Mouse (Mus musculus): ENCODE results near the gene Vmn2r93. TPM values are rescaled to one million over a fixed set of nuclear protein-coding genes. Genes with fewer than 3 reads are reported as not detected.

The Vmn2r93 gene
- polyA plus RNA-seq (2014; fragmentation: Nextera tagmentation; extraction: Ambion mirVana): not detected in 2 replicates

DNA sequence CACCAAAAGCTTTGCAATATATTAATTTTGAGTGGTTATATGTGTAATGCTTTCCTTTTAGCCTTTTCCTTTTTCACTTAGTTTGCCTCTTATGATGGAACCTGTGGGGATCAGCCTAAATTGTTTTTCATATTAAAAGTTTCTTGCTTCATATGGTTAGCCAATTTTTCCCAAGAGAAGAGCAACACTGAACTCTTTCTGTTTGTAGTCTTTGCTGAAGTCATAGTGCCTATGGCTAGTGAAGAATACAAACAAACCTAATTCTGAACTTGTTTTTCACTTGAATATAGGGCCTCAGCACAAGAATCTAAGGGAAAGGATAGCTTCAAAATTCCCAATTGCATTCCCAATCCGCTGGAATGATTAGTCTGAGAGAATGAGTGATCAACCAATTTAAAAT, at the start of gene Vmn2r93:
Gene Vmn2r93, plus strand, starts transcription at position 301 of the 400 bp plus-strand sequence.
- Histone ChIP-seq H3K4me3 (ENCODE audit: low read depth, low read length) (no peak within 1 kb of the TSS), H3K36me3 (ENCODE audit: control insufficient read depth, insufficient read depth, low read length) (no peaks in the 10 kb centered on the region), H3K9ac (replicated peaks; ENCODE audit: low read depth, low read length) (no peak within 1 kb of the TSS), H3K9me3 (ENCODE audit: control insufficient read depth, low read depth, low read length) (no peaks in the 10 kb centered on the region), H3K4me2 (replicated peaks; ENCODE audit: low read depth, low read length) (no peak within 1 kb of the TSS), H3K4me1 (ENCODE audit: control insufficient read depth, insufficient read depth, low read length) (no peaks in the 10 kb centered on the region), H3K27ac (ENCODE audit: low read length) (no peak within 1 kb of the TSS), H3K27me3 (ENCODE audit: control insufficient read depth, insufficient read depth, low read length) (no peaks in the 10 kb centered on the region)
- WGBS: 30% methylated on average over 1 of the region's 1 CpGs
- no peak for ATAC-seq (ENCODE audit: insufficient number of reproducible peaks, insufficient read depth, low FRiP score, low read depth)

DNA sequence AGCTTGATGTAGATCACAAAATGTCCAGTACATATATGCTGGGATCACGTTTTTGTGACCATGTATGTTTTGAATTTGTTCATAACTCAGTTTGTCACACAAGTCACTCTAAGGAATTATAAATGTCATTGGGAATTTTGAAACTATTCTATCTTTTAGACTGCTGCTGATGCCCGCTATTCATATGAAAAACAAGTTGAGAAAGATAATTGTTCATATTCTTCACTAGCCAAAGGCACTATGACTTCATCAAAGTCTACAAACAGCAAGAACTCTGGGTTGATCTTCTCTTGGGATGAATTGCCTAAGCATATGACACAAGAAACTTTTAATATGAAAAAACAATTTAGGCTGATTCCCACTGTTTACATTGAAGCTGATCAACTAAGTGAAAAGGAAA, 20.2 kb upstream of the Vmn2r93 start, which contains the start of gene Vmn2r94:
Gene Vmn2r94, minus strand, starts transcription at position 101 of the 400 bp plus-strand sequence.
- no peak within 1 kb of the TSS for H3K27ac ChIP-seq (ENCODE audit: low read length)
- no peak for ATAC-seq (ENCODE audit: insufficient number of reproducible peaks, insufficient read depth, low FRiP score, low read depth)
- H3K9me3 ChIP-seq (ENCODE audit: control insufficient read depth, low read depth, low read length): no peaks in the 10 kb centered on the region
- H3K27me3 ChIP-seq (ENCODE audit: control insufficient read depth, insufficient read depth, low read length): no peaks in the 10 kb centered on the region
- 71% methylated on average over 2 of the region's 2 CpGs for WGBS
- no peak within 1 kb of the TSS for H3K9ac ChIP-seq (replicated peaks; ENCODE audit: low read depth, low read length)
- no peaks in the 10 kb centered on the region for H3K36me3 ChIP-seq (ENCODE audit: control insufficient read depth, insufficient read depth, low read length)
- H3K4me2 ChIP-seq (replicated peaks; ENCODE audit: low read depth, low read length): no peak within 1 kb of the TSS
- H3K4me1 ChIP-seq (ENCODE audit: control insufficient read depth, insufficient read depth, low read length): no peaks in the 10 kb centered on the region
- no peak within 1 kb of the TSS for H3K4me3 ChIP-seq (ENCODE audit: low read depth, low read length)

DNA sequence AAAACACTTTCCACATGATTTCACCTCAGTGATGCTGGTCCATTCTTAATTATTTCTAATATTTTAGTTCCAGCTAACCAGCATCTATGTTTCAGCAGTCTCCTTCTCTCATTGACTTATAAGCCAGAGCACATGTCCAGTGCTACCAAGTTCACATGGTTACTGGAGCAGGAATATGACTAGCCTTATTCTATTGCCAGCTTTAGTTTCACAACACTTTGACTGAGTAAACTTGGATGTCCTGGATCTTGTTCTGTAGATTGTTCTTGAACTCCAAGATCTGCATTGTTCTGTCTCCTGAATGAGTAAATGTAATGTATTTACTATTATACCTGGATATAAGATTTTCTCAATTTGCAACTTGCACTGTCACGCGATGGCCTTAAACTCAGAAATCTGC, 25.1 kb downstream of the Vmn2r93 start:
- H3K9ac ChIP-seq (replicated peaks; ENCODE audit: low read depth, low read length): no peak overlapping the region
- no peaks in the 10 kb centered on the region; the same call in 1 of the 2 replicates for H3K9me3 ChIP-seq (ENCODE audit: control insufficient read depth, low read depth, low read length)
- no peak overlapping the region for H3K4me3 ChIP-seq (ENCODE audit: low read depth, low read length)
- H3K4me2 ChIP-seq (replicated peaks; ENCODE audit: low read depth, low read length): no peak overlapping the region
- no peaks in the 10 kb centered on the region for H3K4me1 ChIP-seq (ENCODE audit: control insufficient read depth, insufficient read depth, low read length)
- no peak for ATAC-seq (ENCODE audit: insufficient number of reproducible peaks, insufficient read depth, low FRiP score, low read depth)
- no peak overlapping the region for H3K27ac ChIP-seq (ENCODE audit: low read length)
- no peaks in the 10 kb centered on the region for H3K27me3 ChIP-seq (ENCODE audit: control insufficient read depth, insufficient read depth, low read length)
- H3K36me3 ChIP-seq (ENCODE audit: control insufficient read depth, insufficient read depth, low read length): no peaks in the 10 kb centered on the region
- WGBS: 93% methylated on average over 2 of the region's 2 CpGs

DNA sequence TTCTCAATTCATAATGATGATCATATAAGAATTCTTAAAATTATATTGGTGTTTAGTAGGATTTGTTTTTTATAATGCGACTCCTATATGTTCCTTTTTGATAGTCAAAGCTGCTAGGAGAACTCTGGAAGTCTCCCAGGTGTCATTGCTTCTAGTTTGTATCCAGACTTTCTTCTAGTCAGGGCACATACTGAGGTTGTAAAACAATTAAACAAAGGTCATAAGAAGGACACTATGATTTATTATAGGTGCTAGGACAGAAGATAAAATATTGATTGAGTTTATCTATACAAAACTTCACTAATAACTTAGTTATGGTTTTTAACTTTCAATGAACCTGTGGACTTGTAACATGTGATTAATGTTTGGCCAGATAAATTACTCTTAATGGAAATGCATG, 62.1 kb downstream of the Vmn2r93 start:
- no peaks in the 10 kb centered on the region for H3K36me3 ChIP-seq (ENCODE audit: control insufficient read depth, insufficient read depth, low read length)
- no peak overlapping the region for H3K4me2 ChIP-seq (replicated peaks; ENCODE audit: low read depth, low read length)
- H3K9me3 ChIP-seq (ENCODE audit: control insufficient read depth, low read depth, low read length): no peaks in the 10 kb centered on the region; the same call in 1 of the 2 replicates
- WGBS: 65% methylated on average over 1 of the region's 1 CpGs
- H3K27me3 ChIP-seq (ENCODE audit: control insufficient read depth, insufficient read depth, low read length): no peaks in the 10 kb centered on the region
- no peak for ATAC-seq (ENCODE audit: insufficient number of reproducible peaks, insufficient read depth, low FRiP score, low read depth)
- no peaks in the 10 kb centered on the region for H3K4me1 ChIP-seq (ENCODE audit: control insufficient read depth, insufficient read depth, low read length)
- H3K9ac ChIP-seq (replicated peaks; ENCODE audit: low read depth, low read length): no peak overlapping the region
- H3K27ac ChIP-seq (ENCODE audit: low read length): no peak overlapping the region
- no peak overlapping the region for H3K4me3 ChIP-seq (ENCODE audit: low read depth, low read length)

DNA sequence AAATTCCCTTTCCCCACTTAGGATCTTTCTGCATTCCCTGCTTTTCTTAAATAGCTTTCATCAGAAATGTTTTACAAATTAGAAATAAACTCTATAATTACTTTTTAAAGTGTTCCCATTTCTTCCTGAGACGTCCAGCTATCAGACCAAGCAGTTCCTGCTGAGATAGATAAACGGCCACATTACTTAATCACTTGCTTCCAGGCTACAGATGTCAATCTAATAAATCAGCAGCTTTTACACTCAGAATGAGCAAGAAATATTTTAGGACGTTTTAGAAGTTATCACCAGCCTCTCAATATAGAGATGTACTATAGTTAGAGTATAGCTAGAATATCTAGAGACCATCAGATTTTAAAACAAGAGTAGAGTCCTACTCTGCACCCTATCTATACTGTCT, 62.7 kb downstream of the Vmn2r93 start:
- Histone ChIP-seq H3K4me1 (ENCODE audit: control insufficient read depth, insufficient read depth, low read length) (no peaks in the 10 kb centered on the region), H3K4me2 (replicated peaks; ENCODE audit: low read depth, low read length) (no peak overlapping the region), H3K36me3 (ENCODE audit: control insufficient read depth, insufficient read depth, low read length) (no peaks in the 10 kb centered on the region), H3K27ac (ENCODE audit: low read length) (no peak overlapping the region), H3K9me3 (ENCODE audit: control insufficient read depth, low read depth, low read length) (no peaks in the 10 kb centered on the region; the same call in 1 of the 2 replicates), H3K4me3 (ENCODE audit: low read depth, low read length) (no peak overlapping the region), H3K9ac (replicated peaks; ENCODE audit: low read depth, low read length) (no peak overlapping the region), H3K27me3 (ENCODE audit: control insufficient read depth, insufficient read depth, low read length) (no peaks in the 10 kb centered on the region)
- no peak for ATAC-seq (ENCODE audit: insufficient number of reproducible peaks, insufficient read depth, low FRiP score, low read depth)
- whole genome bisulfite sequencing: 30% methylated on average over 3 of the region's 3 CpGs

Other genes starting within 250 kb of the Vmn2r93 start
- gene Vmn2r124, start 248.7 kb upstream of the Vmn2r93 start, polyA plus RNA-seq (2014; fragmentation: Nextera tagmentation; extraction: Ambion mirVana): 0.03 TPM in 1 of 2 replicates, not detected in the other
- not detected in 2 replicates for gene Vmn2r91, start 213.1 kb upstream of the Vmn2r93 start, polyA plus RNA-seq (2014; fragmentation: Nextera tagmentation; extraction: Ambion mirVana)
- not detected in 2 replicates for gene Vmn2r92, start 146.2 kb upstream of the Vmn2r93 start, polyA plus RNA-seq (2014; fragmentation: Nextera tagmentation; extraction: Ambion mirVana)
- not detected in 2 replicates for gene Vmn2r94, start 20.3 kb upstream of the Vmn2r93 start, polyA plus RNA-seq (2014; fragmentation: Nextera tagmentation; extraction: Ambion mirVana)
- gene Vmn2r95, start 126.0 kb downstream of the Vmn2r93 start, polyA plus RNA-seq (2014; fragmentation: Nextera tagmentation; extraction: Ambion mirVana): not detected in 2 replicates